Mouse (Mus musculus) midbrain, embryonic 13.5 days (tissue): ENCODE data around the gene Fam216b. TPM values are rescaled to one million over a fixed set of nuclear protein-coding genes. Genes with fewer than 3 reads are reported as not detected.

Experiments
- ATAC-seq: fragments of 200-750 bp; cut with Nextera tagmentation; 2 replicates; pipeline ENCODE4 v1.8.0; 2017; ENCODE audit warnings: mild to moderate bottlenecking, moderate TSS enrichment, moderate library complexity
- H3K27ac ChIP-seq: fragments of 300-500 bp; sonication (generic); 2 replicates; pipeline ENCODE4 v1.5.1; 2015; ENCODE audit warnings: inconsistent platforms, mild to moderate bottlenecking, moderate library complexity
- H3K27me3 ChIP-seq: fragments of 300-500 bp; sonication (generic); 2 replicates; pipeline ENCODE4 v1.6.1; 2015; ENCODE audit warnings: mild to moderate bottlenecking, inconsistent platforms
- H3K36me3 ChIP-seq: fragments of 300-500 bp; sonication (generic); 2 replicates; pipeline ENCODE4 v1.6.1; 2015; ENCODE audit warnings: mild to moderate bottlenecking, inconsistent platforms
- H3K4me1 ChIP-seq: fragments of 300-500 bp; sonication (generic); replicated peaks from 2 replicates; pipeline ENCODE4 v1.6.1; 2015; ENCODE audit warnings: inconsistent platforms
- H3K4me2 ChIP-seq: fragments of 300-500 bp; sonication (generic); replicated peaks from 2 replicates; pipeline ENCODE4 v1.6.1; 2015; ENCODE audit warnings: moderate library complexity, mild to moderate bottlenecking, inconsistent platforms
- H3K4me3 ChIP-seq: fragments of 300-500 bp; sonication (generic); replicated peaks from 2 replicates; pipeline ENCODE4 v1.5.1; 2015; ENCODE audit warnings: mild to moderate bottlenecking, inconsistent platforms
- H3K9ac ChIP-seq: fragments of 300-500 bp; sonication (generic); replicated peaks from 2 replicates; pipeline ENCODE4 v1.6.1; 2015; ENCODE audit warnings: mild to moderate bottlenecking, inconsistent platforms
- H3K9me3 ChIP-seq: fragments of 300-500 bp; sonication (generic); 2 replicates; pipeline ENCODE4 v1.6.1; 2016; ENCODE audit warnings: mild to moderate bottlenecking, inconsistent platforms
- WGBS: fragments of 180-500 bp; shearing (Covaris S2); methylation state at CpG from one replicate; pipeline ENCODE4 v1.1.7; 2015; 5-methylcytosine and 5-hydroxymethylcytosine counted together
- polyA plus RNA-seq: library from polyadenylated mRNA; unstranded; fragments of >200 nt; fragmentation: Nextera tagmentation; extraction: Ambion mirVana; gene quantifications from 2 replicates; pipeline ENCODE4 v1.2.1, GENCODE M21; 2015

Gene Fam216b
- not detected in 2 replicates for polyA plus RNA-seq

DNA sequence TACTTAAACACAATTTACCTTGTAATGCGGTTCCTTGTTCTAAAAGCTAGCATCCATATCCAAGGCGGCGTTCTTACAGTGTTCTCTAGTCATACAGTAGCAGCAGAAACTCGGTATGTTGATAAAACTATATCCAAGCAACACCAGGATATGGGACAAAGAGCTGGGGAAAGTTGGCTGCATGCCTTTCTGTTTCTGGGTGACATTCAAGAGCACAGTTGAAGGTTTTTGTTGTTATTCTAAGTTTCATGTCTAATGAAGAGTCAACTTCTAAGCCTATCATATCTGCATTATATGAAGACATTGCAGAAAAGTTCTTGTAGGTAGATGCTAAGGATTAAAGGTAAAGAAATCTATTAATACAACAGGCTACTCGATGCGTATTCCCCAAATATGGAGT is at the start of gene Fam216b:
TSS of gene Fam216b (minus strand) at position 101 of the 400 bp plus-strand sequence.
- Histone ChIP-seq H3K27ac (no peak within 1 kb of the TSS), H3K4me3 (no peak within 1 kb of the TSS), H3K4me1 (no peaks in the 10 kb centered on the region), H3K9ac (no peak within 1 kb of the TSS), H3K36me3 (no peaks in the 10 kb centered on the region), H3K4me2 (no peak within 1 kb of the TSS), H3K27me3 (no peaks in the 10 kb centered on the region), H3K9me3 (no peaks in the 10 kb centered on the region)
- WGBS: 92% methylated on average over 6 of the region's 6 CpGs
- no peak for ATAC-seq

DNA sequence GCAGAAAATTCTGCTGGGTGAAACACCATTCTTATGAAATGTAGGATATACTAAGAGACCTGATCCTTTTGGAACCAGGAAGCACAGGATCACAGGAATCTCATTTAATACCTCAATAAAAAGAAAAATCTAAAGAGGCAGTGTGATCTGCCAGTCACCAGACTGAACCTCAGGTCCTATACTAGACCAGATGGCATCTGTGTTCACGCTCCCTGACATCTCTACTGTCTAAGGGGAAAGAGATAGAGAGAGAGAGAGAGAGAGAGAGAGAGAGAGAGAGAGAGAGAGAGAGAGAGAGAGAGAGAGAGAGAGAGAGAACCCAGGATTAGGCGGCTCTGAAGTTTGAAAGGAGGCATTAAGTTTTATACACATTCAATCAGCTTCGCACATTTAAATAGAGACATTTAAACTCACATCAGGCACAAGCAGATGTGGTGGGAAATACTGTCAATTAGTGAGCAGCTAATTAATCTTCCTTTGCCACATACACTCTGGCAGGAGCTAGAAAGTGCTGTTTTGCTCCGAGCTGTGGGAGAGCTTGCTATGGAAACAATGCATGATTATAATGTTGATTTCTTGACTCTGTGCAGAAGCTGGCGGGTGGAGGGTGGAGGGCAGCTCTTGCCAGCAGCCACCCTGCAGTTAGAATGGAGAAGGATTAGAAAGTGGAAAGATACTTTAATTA is 43.7 kb upstream of the Fam216b start:
- peaks cover 3% of the 10 kb centered on the region; the same call in 1 of the 2 replicates for H3K4me1 ChIP-seq
- H3K36me3 ChIP-seq: no peaks in the 10 kb centered on the region
- ATAC-seq: peak; percentile 62
- H3K9me3 ChIP-seq: peaks cover 6% of the 10 kb centered on the region; the same call in 1 of the 2 replicates
- H3K4me2 ChIP-seq: no peak overlapping the region
- no peak overlapping the region for H3K4me3 ChIP-seq
- H3K27ac ChIP-seq: no peak overlapping the region
- H3K9ac ChIP-seq: no peak overlapping the region
- 18% methylated on average over 5 of the region's 5 CpGs for WGBS
- H3K27me3 ChIP-seq: no peaks in the 10 kb centered on the region

DNA sequence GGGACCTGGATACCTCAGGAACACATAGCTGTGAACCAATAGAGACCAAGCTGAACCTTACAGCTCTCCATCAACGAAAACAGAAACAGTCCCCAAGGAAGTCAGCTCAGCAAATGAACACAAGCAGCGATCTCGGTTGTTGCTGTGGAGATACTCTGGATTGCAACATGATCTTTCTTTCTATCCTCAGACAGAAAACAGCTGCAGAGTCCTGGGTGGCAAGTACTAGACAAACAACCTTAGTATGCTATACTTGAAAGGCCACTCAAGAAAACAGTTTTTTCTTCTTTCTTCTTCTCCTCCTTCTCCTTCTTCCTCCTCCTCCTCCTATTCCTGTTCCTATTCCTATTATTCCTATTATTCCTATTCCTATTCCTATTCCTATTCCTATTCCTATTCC is 37.9 kb upstream of the Fam216b start:
- H3K36me3 ChIP-seq: no peaks in the 10 kb centered on the region
- H3K9me3 ChIP-seq: no peaks in the 10 kb centered on the region
- no peak overlapping the region for H3K27ac ChIP-seq
- H3K4me2 ChIP-seq: no peak overlapping the region
- H3K4me1 ChIP-seq: no peaks in the 10 kb centered on the region
- H3K9ac ChIP-seq: no peak overlapping the region
- no peak overlapping the region for H3K4me3 ChIP-seq
- no peaks in the 10 kb centered on the region for H3K27me3 ChIP-seq
- no peak for ATAC-seq
- WGBS: 70% methylated on average over 3 of the region's 3 CpGs

DNA sequence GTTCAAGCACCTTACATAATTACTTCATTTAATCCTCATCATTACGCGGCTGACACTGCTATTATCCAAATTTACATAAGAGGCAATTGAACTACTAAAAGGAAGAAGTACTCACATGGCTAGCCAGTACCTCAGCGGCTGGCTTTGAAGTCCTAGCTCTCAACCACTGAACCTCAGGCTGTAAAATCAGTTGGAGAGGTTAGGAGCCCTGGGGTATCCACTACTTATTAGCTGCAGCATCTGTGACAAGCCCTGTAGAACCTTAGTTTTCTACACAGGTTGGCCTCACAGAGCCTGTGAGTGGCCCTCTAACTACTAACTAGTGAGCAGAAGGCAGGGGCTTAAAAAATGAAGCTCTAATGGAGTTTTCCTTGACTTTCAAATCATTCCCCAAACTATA is 31.5 kb upstream of the Fam216b start:
- Histone ChIP-seq H3K9me3 (no peaks in the 10 kb centered on the region), H3K27me3 (no peaks in the 10 kb centered on the region), H3K4me2 (no peak overlapping the region), H3K4me1 (peaks cover 6% of the 10 kb centered on the region; the same call in 1 of the 2 replicates), H3K4me3 (no peak overlapping the region), H3K9ac (no peak overlapping the region), H3K36me3 (no peaks in the 10 kb centered on the region), H3K27ac (no peak overlapping the region)
- no peak for ATAC-seq
- WGBS: 34% methylated on average over 3 of the region's 3 CpGs

DNA sequence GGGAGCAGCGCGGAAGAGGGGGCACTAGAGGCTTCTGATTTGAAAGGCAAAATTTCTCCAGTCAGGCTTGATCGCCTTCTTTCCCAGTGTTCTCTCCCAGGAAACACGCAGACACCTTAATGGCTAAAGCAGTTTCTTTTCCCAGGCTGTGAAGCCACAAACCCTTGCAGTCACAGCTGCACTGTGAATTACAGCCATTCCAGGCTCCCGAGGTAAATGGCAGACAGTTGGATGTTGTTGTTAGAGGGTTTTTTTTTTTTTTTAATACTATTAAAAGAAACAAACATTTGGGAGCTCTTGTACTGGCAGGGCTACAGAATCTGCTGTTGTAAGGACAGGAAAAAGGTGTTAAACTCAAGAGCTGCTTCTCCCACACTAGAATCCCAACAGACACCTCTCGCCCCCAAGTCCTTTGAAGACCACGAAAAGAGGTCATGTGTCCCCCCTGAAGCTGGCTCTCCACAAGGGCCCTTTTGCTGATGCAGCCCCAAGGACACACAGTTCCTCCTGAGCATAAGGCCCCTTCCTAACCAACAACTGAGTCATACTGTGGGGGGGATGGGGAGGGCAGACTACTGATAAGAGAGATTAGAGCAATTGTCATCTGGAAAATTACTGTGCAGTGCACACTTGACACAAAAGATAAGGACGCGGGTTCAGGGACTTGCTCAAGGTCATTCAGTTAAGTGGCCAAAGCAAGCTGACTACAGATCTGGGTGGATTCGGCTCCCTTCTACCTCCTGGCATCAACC is 30.8 kb upstream of the Fam216b start:
- Histone ChIP-seq H3K4me2 (no peak overlapping the region), H3K27ac (no peak overlapping the region), H3K36me3 (no peaks in the 10 kb centered on the region), H3K4me1 (peaks cover 6% of the 10 kb centered on the region; the same call in 1 of the 2 replicates), H3K9me3 (peaks cover 3% of the 10 kb centered on the region; the same call in 1 of the 2 replicates), H3K9ac (no peak overlapping the region), H3K4me3 (no peak overlapping the region), H3K27me3 (no peaks in the 10 kb centered on the region)
- 70% methylated on average over 10 of the region's 10 CpGs for WGBS
- no peak for ATAC-seq

DNA sequence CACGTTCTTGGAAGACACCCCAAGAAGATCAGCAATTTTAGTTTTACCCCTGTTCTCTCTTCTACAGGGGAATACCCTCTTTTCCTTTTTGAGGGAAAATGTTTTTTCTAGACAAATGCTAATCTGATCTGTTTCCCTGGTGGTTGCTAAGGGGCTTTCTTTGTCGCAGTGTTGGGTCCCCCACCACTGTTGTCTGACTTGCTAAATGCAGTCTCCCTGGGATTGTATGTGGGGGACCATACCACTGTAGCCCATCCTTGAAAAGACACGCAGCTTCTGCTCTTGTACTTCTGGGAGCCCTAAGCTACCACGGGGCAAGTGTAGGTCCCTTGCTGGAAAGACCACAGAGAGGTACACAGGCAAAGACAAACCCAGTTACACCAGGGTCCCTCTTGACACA is 28.9 kb upstream of the Fam216b start:
- no peak for ATAC-seq
- Histone ChIP-seq H3K9me3 (peaks cover 3% of the 10 kb centered on the region; the same call in 1 of the 2 replicates), H3K4me2 (no peak overlapping the region), H3K4me1 (peaks cover 6% of the 10 kb centered on the region; the same call in 1 of the 2 replicates), H3K9ac (no peak overlapping the region), H3K27me3 (no peaks in the 10 kb centered on the region), H3K4me3 (no peak overlapping the region), H3K36me3 (no peaks in the 10 kb centered on the region), H3K27ac (no peak overlapping the region)
- WGBS: 64% methylated on average over 4 of the region's 4 CpGs

DNA sequence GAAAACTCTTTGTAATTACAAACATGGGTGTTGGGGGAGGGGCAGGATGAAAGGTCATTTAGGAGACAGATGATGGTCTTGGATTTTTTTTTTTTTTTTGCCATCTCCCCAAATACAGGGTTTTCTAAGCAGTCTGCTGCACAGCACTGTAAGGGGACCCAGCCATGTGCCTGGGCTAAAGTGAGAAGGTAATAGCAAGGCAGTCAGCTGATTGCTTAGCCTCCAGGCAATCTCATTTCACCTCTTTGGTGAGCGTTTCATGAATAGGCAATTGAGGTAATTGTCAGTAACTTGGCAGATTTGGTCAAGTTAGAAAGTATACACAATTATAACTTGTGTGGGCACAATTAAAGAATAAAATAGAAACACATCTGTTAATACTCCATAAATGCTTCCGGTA is 28.5 kb upstream of the Fam216b start:
- 86% methylated on average over 2 of the region's 2 CpGs for WGBS
- H3K9ac ChIP-seq: no peak overlapping the region
- H3K9me3 ChIP-seq: peaks cover 3% of the 10 kb centered on the region; the same call in 1 of the 2 replicates
- no peak overlapping the region for H3K4me3 ChIP-seq
- H3K27ac ChIP-seq: no peak overlapping the region
- no peak for ATAC-seq
- no peaks in the 10 kb centered on the region for H3K27me3 ChIP-seq
- peaks cover 6% of the 10 kb centered on the region; the same call in 1 of the 2 replicates for H3K4me1 ChIP-seq
- H3K4me2 ChIP-seq: no peak overlapping the region
- H3K36me3 ChIP-seq: no peaks in the 10 kb centered on the region

DNA sequence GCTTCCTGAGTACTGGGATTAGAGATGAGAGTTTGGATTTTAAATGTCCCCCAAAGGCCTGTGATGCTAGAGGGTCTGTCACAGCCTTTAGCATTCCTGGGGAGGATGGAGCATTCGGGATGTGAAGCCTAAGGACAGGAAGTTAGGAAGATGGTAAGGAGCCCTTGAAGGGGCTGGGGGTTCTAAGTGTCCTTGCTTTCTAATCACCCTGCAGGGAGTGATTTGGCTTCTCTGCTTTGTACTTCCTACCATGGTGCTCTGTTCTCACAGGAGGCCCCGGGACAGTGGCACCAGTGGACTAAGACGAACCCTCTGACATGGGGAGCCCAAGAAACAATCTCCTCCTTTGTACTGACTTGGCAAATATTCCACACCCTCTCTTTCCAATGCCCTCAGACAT is 23.7 kb upstream of the Fam216b start:
- H3K9me3 ChIP-seq: peaks cover 3% of the 10 kb centered on the region; the same call in 1 of the 2 replicates
- no peak overlapping the region for H3K9ac ChIP-seq
- H3K4me3 ChIP-seq: no peak overlapping the region
- H3K4me1 ChIP-seq: no peaks in the 10 kb centered on the region
- 90% methylated on average over 3 of the region's 3 CpGs for WGBS
- no peaks in the 10 kb centered on the region for H3K27me3 ChIP-seq
- H3K36me3 ChIP-seq: no peaks in the 10 kb centered on the region
- ATAC-seq: no peak
- no peak overlapping the region for H3K4me2 ChIP-seq
- no peak overlapping the region for H3K27ac ChIP-seq

DNA sequence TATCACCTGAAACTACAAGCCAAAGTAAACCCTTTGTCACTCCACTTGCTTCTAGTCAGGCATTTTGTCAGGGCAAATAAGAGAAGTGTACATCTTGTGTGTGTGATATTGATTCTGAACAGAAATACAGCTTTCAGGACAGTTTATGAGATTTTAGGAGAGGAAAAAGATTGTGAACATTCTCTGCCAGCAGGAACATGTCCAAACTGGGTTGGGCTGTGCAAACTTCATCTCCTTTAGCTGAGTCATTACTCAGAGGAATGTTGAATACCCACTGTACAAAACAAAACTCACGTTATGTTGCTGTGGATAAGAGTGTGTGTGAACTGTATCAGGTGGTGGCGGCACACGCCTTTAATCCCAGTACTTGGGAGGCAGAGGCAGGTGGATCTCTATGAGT is 22.1 kb upstream of the Fam216b start:
- H3K27ac ChIP-seq: no peak overlapping the region
- no peak overlapping the region for H3K4me3 ChIP-seq
- WGBS: 93% methylated on average over 3 of the region's 3 CpGs
- H3K4me2 ChIP-seq: no peak overlapping the region
- H3K36me3 ChIP-seq: no peaks in the 10 kb centered on the region
- no peaks in the 10 kb centered on the region for H3K27me3 ChIP-seq
- H3K4me1 ChIP-seq: no peaks in the 10 kb centered on the region
- no peak for ATAC-seq
- no peak overlapping the region for H3K9ac ChIP-seq
- peaks cover 3% of the 10 kb centered on the region; the same call in 1 of the 2 replicates for H3K9me3 ChIP-seq

DNA sequence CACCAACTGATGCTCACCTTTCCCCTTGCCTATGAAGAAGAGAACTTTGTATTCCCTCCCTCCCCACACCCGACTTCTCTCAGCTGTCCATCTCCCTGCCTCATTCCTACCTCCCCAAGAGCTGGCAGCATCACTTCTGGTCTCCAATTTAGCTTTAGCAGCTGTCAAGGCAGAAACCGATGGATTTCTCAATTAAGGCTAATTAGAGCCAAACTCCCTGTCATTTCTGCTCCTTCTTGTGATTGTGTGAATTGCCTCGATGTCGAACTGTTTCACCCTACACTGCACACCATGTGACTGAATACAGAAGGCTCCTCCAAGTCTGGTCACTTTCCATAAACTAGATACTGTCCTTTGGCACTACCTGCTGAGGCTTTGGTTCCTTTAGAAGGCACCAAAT is 20.6 kb upstream of the Fam216b start:
- Histone ChIP-seq H3K4me2 (no peak overlapping the region), H3K4me3 (no peak overlapping the region), H3K27ac (no peak overlapping the region), H3K27me3 (no peaks in the 10 kb centered on the region), H3K9me3 (no peaks in the 10 kb centered on the region), H3K4me1 (no peaks in the 10 kb centered on the region), H3K9ac (no peak overlapping the region), H3K36me3 (no peaks in the 10 kb centered on the region)
- WGBS: 69% methylated on average over 4 of the region's 4 CpGs
- ATAC-seq: no peak

DNA sequence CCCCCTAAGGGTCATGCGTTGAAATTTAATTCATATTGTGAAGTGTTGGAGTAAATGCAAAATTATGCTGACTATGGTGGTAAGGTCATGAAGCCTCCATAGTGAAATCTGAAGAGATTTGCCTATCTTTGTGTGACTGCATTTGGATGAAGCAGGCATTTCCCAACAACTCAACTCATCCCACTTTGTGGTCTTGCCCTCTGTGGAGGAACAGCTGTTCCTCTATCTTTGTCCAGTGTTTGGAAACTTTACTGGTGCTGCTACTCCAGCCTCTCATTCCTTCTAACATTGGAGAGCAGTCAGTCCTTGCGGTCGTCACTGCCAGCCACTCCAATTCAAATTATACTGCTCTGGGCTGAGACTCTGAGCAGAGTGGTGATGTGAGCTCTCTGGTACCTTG is 19.6 kb upstream of the Fam216b start:
- Histone ChIP-seq H3K9me3 (no peaks in the 10 kb centered on the region), H3K4me1 (no peaks in the 10 kb centered on the region), H3K36me3 (no peaks in the 10 kb centered on the region), H3K27ac (no peak overlapping the region), H3K4me2 (no peak overlapping the region), H3K9ac (no peak overlapping the region), H3K4me3 (no peak overlapping the region), H3K27me3 (no peaks in the 10 kb centered on the region)
- no peak for ATAC-seq
- WGBS: 84% methylated on average over 3 of the region's 3 CpGs

DNA sequence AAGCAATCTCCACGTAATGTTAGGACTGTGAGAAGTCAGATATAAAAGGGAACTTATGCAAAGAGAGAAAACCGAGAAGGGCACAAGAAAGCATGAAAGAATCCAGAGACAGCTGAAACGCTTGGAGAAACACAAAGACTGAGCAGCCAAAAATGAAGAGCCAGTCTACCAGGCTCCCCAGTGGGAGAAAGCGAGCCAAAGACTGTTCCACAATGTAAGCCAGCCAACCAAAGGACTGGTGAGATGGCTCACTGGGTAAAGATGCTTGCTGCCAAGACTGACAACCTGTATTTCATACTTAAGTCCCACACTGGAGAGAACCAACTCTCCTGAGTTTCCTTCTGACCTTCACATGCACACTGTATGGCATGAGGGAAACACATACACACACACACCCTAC is 784 bp upstream of the Fam216b start:
- Histone ChIP-seq H3K9me3 (no peaks in the 10 kb centered on the region), H3K27me3 (no peaks in the 10 kb centered on the region), H3K27ac (no peak overlapping the region), H3K4me2 (no peak overlapping the region), H3K36me3 (no peaks in the 10 kb centered on the region), H3K9ac (no peak overlapping the region), H3K4me3 (no peak overlapping the region), H3K4me1 (no peaks in the 10 kb centered on the region)
- WGBS: 66% methylated on average over 4 of the region's 4 CpGs
- no peak for ATAC-seq
